Mouse (Mus musculus): ENCODE data around the gene Gmnn. TPM values are rescaled to one million over a fixed set of nuclear protein-coding genes. Genes with fewer than 3 reads are reported as not detected.
"Not testable (repeated sequence)": the region's sequence is repeated elsewhere in the genome, so short reads cannot be mapped to it uniquely, and the experiment has no call there.

The Gmnn gene
- polyA plus RNA-seq, 1 experiment from 2014 or later = 69.0 TPM

GRCm38 (mm10) chr13:24791349-24791748, 29.6 kb upstream of the Gmnn start:
- H3K27ac ChIP-seq (replicated peaks) = no peak overlapping the region
- H3K27me3 ChIP-seq = no peaks in the 10 kb centered on the region
- H3K4me2 ChIP-seq (replicated peaks) = no peak overlapping the region
- H3K9me3 ChIP-seq (replicated peaks) = no peaks in the 10 kb centered on the region
- whole genome bisulfite sequencing = 59% methylated on average over 2 of the region's 2 CpGs
- no peaks in the 10 kb centered on the region for H3K4me1 ChIP-seq
- H3K4me3 ChIP-seq (replicated peaks) = no peak overlapping the region
- ATAC-seq (ENCODE audit: insufficient number of reproducible peaks, low FRiP score, low TSS enrichment, low read depth) = no peak
- H3K36me3 ChIP-seq = no peaks in the 10 kb centered on the region
- H3K9ac ChIP-seq = no peak overlapping the region

DNA sequence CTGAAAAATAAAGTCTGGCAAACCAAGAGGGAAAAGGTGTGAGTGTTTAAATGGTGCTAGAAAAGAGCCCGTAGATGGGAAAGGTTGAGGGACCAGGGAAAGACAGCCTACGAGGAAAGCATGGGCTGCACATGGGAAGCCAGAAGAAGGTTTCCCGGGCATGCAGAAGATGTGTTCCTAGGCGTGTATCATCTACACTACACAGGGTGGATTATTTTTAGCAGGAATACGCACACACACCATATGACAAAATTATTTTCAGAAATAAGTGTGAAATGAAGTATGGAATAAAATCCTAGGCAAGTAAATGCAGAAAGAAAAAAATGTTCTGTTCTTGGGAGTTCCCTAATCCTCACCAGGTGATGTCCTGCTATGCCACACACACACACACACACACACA, 25.8 kb upstream of the Gmnn start:
- no peak overlapping the region for H3K27ac ChIP-seq (replicated peaks)
- no peaks in the 10 kb centered on the region for H3K36me3 ChIP-seq
- no peak overlapping the region for H3K4me3 ChIP-seq (replicated peaks)
- H3K4me1 ChIP-seq = no peaks in the 10 kb centered on the region
- WGBS = 82% methylated on average over 5 of the region's 5 CpGs
- H3K4me2 ChIP-seq (replicated peaks) = no peak overlapping the region
- no peak overlapping the region for H3K9ac ChIP-seq
- ATAC-seq (ENCODE audit: insufficient number of reproducible peaks, low FRiP score, low TSS enrichment, low read depth) = no peak
- no peaks in the 10 kb centered on the region for H3K27me3 ChIP-seq
- no peaks in the 10 kb centered on the region for H3K9me3 ChIP-seq (replicated peaks)

DNA sequence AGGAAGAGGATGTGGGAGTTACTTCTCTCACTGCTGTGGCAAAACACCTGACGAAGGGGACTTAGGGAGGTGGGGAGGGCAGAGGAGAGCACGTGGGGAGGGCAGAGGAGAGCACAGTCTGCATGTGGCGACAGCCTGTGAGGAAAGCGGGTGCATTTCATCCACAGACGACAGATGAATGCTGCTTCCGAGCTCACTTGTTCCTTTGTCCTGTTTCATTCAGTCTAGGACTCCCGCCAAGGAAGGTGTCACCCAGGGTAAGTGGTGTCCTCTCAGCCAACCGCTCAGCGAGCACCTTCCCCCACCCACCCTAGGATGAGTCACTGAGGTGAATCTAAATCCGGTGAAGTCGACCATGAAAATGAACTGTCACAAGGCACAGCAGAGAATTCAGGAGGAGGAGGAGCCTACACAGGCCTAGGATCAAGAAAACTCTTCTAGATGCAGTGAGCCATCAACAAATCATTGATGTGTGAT, 24.3 kb upstream of the Gmnn start:
- no peak overlapping the region for H3K27ac ChIP-seq (replicated peaks)
- no peak for ATAC-seq (ENCODE audit: insufficient number of reproducible peaks, low FRiP score, low TSS enrichment, low read depth)

GRCm38 (mm10) chr13:24781916-24782315, 20.2 kb upstream of the Gmnn start:
- no peaks in the 10 kb centered on the region for H3K4me1 ChIP-seq
- H3K4me3 ChIP-seq (replicated peaks) = no peak overlapping the region
- H3K9me3 ChIP-seq (replicated peaks) = no peaks in the 10 kb centered on the region
- H3K36me3 ChIP-seq = no peaks in the 10 kb centered on the region
- no peak overlapping the region for H3K9ac ChIP-seq
- no peak overlapping the region for H3K4me2 ChIP-seq (replicated peaks)
- WGBS = 61% methylated on average over 5 of the region's 5 CpGs
- ATAC-seq (ENCODE audit: insufficient number of reproducible peaks, low FRiP score, low TSS enrichment, low read depth) = no peak
- H3K27ac ChIP-seq (replicated peaks) = no peak overlapping the region
- no peaks in the 10 kb centered on the region for H3K27me3 ChIP-seq

More for the DNA sequence above, 24.3 kb upstream of the Gmnn start:
- Histone ChIP-seq H3K9ac (no peak overlapping the region), H3K9me3 (replicated peaks) (no peaks in the 10 kb centered on the region), H3K4me1 (no peaks in the 10 kb centered on the region), H3K4me3 (replicated peaks) (no peak overlapping the region), H3K27me3 (no peaks in the 10 kb centered on the region), H3K36me3 (no peaks in the 10 kb centered on the region), H3K4me2 (replicated peaks) (no peak overlapping the region)
- 54% methylated on average over 11 of the region's 11 CpGs for WGBS

- no peaks in the 10 kb centered on the region for H3K27me3 ChIP-seq
- H3K36me3 ChIP-seq = no peaks in the 10 kb centered on the region
- WGBS = 76% methylated on average over 8 of the region's 8 CpGs
- H3K9ac ChIP-seq = no peak overlapping the region
- H3K27ac ChIP-seq (replicated peaks) = no peak overlapping the region
- no peak overlapping the region for H3K4me2 ChIP-seq (replicated peaks)
- no peak for ATAC-seq (ENCODE audit: insufficient number of reproducible peaks, low FRiP score, low TSS enrichment, low read depth)
- no peaks in the 10 kb centered on the region for H3K9me3 ChIP-seq (replicated peaks)
- no peak overlapping the region for H3K4me3 ChIP-seq (replicated peaks)
- no peaks in the 10 kb centered on the region for H3K4me1 ChIP-seq
Measured at GRCm38 (mm10) chr13:24778706-24779380, 17.1 kb upstream of the Gmnn start.

DNA sequence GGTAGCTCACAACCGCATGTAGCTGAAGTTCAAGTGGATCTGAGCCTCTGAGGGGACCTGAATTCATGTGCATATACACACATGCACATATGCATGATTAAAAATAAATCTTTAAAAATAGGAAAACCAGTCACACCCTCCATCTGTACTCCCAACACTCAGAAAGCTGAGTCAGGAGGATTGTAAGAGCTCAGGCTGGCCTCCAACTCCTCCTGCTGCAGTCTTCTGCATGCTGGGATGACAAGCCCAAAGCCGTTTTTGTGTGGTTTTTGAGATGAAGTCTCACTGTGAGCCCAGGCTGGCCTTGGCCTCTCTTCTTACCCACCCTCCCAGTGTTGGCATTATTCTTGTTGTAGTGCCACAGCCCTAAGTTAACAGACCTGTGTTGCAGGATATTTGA, 16.3 kb upstream of the Gmnn start:
- Histone ChIP-seq H3K36me3 (no peaks in the 10 kb centered on the region), H3K4me2 (replicated peaks) (no peak overlapping the region), H3K9me3 (replicated peaks) (no peaks in the 10 kb centered on the region), H3K27ac (replicated peaks) (no peak overlapping the region), H3K4me1 (no peaks in the 10 kb centered on the region), H3K4me3 (replicated peaks) (no peak overlapping the region), H3K9ac (no peak overlapping the region), H3K27me3 (no peaks in the 10 kb centered on the region)
- WGBS = 79% methylated on average over 2 of the region's 2 CpGs
- ATAC-seq (ENCODE audit: insufficient number of reproducible peaks, low FRiP score, low TSS enrichment, low read depth) = no peak

- H3K27ac ChIP-seq (replicated peaks) = no peak overlapping the region
- no peaks in the 10 kb centered on the region for H3K9me3 ChIP-seq (replicated peaks)
- H3K4me2 ChIP-seq (replicated peaks) = no peak overlapping the region
- H3K27me3 ChIP-seq = no peaks in the 10 kb centered on the region
- H3K4me1 ChIP-seq = no peaks in the 10 kb centered on the region
- no peak for ATAC-seq (ENCODE audit: insufficient number of reproducible peaks, low FRiP score, low TSS enrichment, low read depth)
- WGBS = 54% methylated on average over 7 of the region's 7 CpGs
- no peak overlapping the region for H3K4me3 ChIP-seq (replicated peaks)
- no peaks in the 10 kb centered on the region for H3K36me3 ChIP-seq
- H3K9ac ChIP-seq = no peak overlapping the region
Measured at GRCm38 (mm10) chr13:24776146-24776844, 14.6 kb upstream of the Gmnn start.

- not testable (repeated sequence) for ATAC-seq (ENCODE audit: insufficient number of reproducible peaks, low FRiP score, low TSS enrichment, low read depth); H3K4me1 ChIP-seq; H3K4me3 ChIP-seq (replicated peaks); H3K4me2 ChIP-seq (replicated peaks); H3K27me3 ChIP-seq; H3K36me3 ChIP-seq; H3K9me3 ChIP-seq (replicated peaks); H3K9ac ChIP-seq; H3K27ac ChIP-seq (replicated peaks)
- 88% methylated on average over 9 of the region's 10 CpGs for WGBS
Measured at GRCm38 (mm10) chr13:24771482-24771881, 9.8 kb upstream of the Gmnn start.

- H3K4me2 ChIP-seq (replicated peaks); H3K4me1 ChIP-seq; H3K4me3 ChIP-seq (replicated peaks); H3K27me3 ChIP-seq; H3K9me3 ChIP-seq (replicated peaks); H3K36me3 ChIP-seq; ATAC-seq (ENCODE audit: insufficient number of reproducible peaks, low FRiP score, low TSS enrichment, low read depth); H3K27ac ChIP-seq (replicated peaks); H3K9ac ChIP-seq: not testable (repeated sequence)
- 59% methylated on average over 4 of the region's 4 CpGs for WGBS
Measured at GRCm38 (mm10) chr13:24767809-24768208, 6.1 kb upstream of the Gmnn start.

GRCm38 (mm10) chr13:24762254-24762653, 531 bp upstream of the Gmnn start:
- H3K9me3 ChIP-seq (replicated peaks) = no peaks in the 10 kb centered on the region
- no peak for ATAC-seq (ENCODE audit: insufficient number of reproducible peaks, low FRiP score, low TSS enrichment, low read depth)
- H3K4me2 ChIP-seq (replicated peaks) = peak overlapping the region; percentile 61
- WGBS = 28% methylated on average over 4 of the region's 4 CpGs
- H3K9ac ChIP-seq = no peak overlapping the region
- H3K4me1 ChIP-seq = peaks cover 8% of the 10 kb centered on the region
- H3K27ac ChIP-seq (replicated peaks) = no peak overlapping the region
- H3K36me3 ChIP-seq = no peaks in the 10 kb centered on the region
- H3K27me3 ChIP-seq = no peaks in the 10 kb centered on the region
- H3K4me3 ChIP-seq (replicated peaks) = peak overlapping the region; percentile 63

- peak overlapping the region; percentile 50 for H3K9ac ChIP-seq
- 5% methylated on average over 10 of the region's 10 CpGs for WGBS
- H3K27me3 ChIP-seq = no peaks in the 10 kb centered on the region
- no peaks in the 10 kb centered on the region for H3K9me3 ChIP-seq (replicated peaks)
- peak overlapping the region; percentile 61 for H3K4me2 ChIP-seq (replicated peaks)
- peak overlapping the region; percentile 86 for H3K27ac ChIP-seq (replicated peaks)
- peaks cover 4% of the 10 kb centered on the region; the same call in 1 of the 2 replicates for H3K36me3 ChIP-seq
- H3K4me1 ChIP-seq = peaks cover 8% of the 10 kb centered on the region
- ATAC-seq (ENCODE audit: insufficient number of reproducible peaks, low FRiP score, low TSS enrichment, low read depth) = no peak; the same call in 1 of the 2 replicates
- H3K4me3 ChIP-seq (replicated peaks) = peak overlapping the region; percentile 63
Measured at GRCm38 (mm10) chr13:24761083-24761402, 680 bp downstream of the Gmnn start.

Measured in embryonic facial prominence, embryonic 15.5 days (tissue).